Mouse (Mus musculus) right cerebral cortex, postnatal 25 days (tissue): ENCODE measurements around the gene Kcnh7.

Experiments
- DNase-seq: peaks from one replicate; pipeline ENCODE4 v3.0.0; 2022

Kcnh7 gene

DNA sequence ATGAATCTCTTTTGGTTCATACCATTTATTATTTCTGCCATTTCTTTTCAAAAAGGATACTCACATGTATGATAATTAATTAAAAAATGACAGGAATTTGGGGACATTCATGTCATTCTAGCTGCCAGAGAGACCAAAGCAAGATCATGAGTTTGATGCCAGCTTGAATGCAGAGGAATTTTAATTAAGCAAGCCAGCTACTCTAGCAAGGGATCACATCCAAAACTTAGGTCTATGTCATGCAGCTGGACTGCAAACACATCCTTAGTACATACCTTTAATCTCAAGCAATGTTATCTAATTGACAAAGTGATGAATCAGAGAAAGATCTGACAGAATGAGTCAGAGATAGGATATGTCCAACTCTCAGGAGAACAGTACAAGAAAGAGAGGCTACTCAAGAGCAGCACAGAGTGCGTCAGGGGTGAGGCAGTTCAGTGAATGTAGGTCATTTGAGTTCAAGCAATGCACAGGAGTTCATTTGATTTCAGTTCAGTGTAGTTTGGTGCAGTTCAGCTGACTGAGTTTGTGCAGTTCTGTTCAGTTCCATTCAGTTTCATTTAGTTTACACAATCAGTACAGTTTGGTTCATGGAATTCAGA lies 248.7 kb downstream of the Kcnh7 start:
- no peak for DNase-seq

DNA sequence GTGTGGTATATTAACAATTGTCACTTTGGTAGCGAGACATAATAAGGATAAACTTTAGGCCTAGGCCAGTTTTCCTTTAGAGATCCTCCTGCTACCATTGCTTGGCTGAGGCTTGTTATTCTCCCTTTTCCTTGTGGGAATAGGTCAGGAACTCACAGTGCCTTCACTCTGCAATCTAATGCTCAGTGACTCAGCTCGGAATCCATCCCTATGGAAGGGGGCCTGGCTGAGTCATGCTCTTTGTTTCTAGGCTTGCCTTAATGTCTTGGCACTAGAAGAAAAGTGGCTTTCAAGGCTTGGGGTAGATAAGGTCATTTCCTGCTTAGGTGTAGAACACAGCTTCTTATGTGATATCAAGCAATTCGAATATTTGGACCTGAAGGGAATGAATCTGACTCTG lies 255.6 kb downstream of the Kcnh7 start:
- DNase-seq: no peak

DNA sequence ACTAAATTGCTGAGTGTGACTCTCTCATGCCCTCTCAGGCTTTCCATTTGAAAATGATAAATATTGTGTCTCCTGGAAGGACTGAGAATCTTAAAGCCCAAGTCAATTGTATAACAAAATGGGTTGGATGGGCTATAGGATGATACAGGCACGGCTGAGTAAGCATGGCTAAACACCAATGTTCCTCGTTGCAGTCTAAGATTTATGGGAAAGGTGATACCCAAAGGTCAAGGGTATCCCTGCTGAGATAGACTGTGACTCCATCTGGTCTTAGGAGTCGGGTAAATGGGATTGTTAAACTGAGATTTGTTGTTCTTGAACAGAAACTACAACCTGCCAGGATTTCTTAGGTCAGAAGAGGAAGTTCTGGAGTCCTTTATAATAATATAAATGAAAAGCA lies 256.0 kb downstream of the Kcnh7 start:
- no peak for DNase-seq

DNA sequence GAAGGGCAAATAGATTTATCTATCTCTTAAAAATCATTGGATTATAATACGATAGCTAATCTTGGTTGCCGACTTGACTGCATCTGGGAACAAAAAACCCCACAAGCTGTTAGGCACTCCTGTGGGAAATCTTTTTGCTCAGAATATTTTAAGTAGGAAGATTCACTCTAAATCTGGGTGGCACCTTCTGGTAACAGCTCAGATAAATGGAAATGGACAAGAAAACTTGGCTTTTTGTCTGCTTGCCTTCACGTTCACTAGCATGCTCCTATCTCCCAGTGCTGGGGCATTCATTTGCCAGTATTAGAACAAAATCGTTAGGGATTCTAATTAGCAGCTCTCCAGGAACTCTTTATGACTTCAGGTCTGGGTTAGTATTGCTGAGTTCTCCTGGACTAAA lies 260.3 kb downstream of the Kcnh7 start:
- DNase-seq: no peak

DNA sequence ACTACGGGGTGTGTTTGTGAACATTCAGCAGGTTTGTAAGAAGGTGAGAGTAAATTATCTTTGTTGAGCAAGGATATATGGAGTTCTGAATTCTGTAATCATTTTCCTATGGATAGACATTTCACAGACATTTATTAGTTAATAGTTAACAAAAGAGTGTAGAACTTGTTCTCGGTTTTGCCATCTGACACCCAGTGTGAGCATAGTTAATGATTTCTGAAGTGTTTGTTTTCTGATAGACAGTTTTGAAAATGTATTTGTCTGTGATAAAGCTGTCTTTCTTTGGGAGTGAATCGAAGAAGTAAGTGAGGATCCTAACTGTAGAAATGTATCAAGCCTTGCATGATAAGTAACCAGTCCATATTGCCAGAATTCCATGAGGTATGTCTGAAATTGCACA lies 276.4 kb downstream of the Kcnh7 start:
- DNase-seq: no peak

DNA sequence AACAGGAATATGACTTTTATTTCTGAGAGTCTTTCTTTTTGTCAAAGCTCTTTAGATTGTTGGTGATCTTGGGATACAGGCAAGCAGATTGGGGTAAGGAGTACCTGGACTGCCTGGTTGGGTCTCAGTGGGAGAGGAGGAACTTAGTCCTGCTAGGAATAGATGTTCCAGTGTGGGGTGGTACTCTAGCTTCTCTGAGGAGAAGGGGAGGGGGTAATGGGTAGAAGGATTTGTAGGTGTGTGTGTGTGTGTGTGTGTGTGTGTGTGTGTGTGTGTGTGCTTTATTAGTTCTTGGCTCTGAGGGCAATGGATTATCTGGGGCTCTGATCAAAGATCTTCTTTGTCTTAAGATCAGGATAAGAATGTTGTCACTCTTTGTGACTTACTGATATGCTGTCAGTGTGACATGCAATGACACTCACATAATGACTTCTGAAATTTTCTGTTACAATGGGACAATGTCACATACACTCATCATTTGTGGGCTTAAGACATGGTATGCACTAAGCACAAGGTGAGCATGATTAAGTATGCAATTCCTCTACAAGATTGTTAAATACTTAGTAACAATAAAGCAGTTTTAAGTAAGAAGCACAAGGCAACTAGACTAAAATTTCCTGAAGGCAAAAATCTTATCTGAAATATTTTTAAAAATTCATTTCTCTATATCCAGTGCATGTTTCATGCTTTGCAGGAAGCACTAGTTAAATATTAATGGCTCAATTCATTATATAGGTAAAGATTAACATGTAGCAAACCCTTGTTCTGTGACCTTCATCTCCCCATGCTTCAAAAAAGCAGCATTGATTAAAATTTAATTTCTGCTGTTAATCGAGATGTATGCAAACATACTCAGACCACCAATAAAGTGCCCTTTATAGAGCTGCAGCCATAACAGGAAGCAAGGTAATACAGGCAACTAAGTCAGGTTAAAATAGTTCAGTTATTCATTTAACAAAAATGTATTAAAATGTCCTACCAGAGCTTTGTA lies 281.4 kb downstream of the Kcnh7 start:
- no peak for DNase-seq

DNA sequence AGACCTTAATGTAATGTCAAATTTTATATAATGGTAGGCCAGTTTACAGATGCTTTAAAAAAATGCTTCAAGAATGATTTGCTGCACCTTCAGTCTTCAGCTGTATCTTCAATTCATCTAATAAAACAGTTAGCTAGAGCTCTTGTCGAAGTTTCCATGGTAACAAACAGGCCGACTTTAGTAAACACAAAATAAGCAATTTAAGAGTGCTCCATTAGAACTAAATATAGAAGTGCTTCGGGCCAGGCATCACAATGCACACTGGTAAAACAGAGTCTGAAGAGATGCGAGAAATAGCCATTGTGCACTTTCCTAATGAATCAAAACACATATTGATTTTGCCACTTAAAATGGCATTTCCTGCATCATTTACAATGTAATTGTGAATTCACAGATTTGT lies 305.3 kb downstream of the Kcnh7 start:
- DNase-seq: no peak

DNA sequence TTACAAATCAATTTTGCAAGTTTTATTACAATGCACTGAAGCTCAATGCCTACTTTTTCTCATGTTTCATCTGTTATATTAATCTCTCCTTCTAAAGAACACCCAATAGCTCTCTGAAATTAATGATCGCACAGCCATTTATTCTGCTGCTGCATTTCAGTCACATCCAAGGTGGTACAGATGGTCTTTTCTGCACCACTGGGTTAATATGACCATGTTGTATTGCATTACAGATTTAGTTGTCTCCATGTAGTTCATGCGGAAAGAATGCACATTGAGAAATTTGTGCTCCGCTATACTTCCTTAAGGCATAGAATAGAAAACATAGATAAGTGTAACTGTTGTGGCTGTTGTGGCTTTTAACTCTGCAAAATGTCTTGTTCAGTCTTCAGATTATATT lies 328.7 kb downstream of the Kcnh7 start:
- no peak for DNase-seq

DNA sequence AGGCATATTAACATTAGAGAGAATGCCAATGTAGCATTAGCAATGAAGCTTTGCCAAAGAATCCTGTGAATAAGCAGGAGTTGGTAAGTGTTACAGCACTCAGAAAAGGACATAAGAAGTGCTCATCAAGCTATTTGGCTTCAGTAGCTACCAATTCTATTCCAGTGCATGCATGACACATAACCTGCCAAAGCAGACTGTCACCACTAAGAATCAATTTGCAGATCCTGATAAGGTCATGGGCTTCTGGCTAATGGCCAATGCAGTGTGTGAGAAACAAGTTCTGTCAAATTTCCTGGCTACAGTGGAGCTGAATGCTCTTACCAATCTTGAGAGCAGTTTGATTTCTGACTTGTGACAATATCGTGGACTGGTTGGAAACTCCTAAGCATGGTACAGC lies 341.5 kb downstream of the Kcnh7 start:
- no peak for DNase-seq

DNA sequence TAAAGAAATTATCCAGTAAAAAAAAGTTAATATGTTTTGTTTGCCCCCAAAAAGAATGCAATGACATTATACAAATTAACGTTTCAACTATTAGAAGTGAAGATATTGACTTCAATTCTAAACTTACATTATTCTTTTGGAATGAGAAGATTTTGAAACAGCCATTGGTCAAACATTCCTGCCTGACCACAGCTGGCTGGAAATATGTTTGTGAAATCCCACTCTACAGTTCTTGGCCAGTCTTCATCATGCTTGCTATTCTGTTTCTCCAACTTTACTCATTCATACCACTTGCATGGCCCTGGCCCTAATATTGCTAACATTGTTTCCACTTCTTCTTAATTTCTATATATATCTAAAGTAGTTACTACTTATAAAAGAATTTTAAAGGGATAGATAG lies 349.8 kb downstream of the Kcnh7 start:
- DNase-seq: no peak

DNA sequence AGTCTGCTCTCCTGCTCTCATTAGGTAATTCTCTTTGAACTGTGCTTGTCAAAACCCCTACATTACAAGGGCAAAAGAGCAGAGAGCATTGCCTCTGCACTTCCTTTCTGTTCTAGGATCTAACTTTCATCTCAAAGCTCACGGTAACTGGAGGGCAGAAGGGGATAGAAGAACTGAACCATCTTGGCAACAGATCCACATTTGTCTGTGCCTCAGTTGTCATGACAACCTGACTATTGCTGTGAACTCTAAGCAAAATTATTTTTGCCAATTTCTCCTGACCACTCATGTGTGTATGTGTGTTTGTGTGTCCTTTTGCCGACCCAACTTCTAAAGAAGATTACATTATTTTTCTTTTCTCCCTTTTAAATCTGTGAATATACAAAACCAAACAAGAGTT lies 364.9 kb downstream of the Kcnh7 start:
- DNase-seq: no peak

DNA sequence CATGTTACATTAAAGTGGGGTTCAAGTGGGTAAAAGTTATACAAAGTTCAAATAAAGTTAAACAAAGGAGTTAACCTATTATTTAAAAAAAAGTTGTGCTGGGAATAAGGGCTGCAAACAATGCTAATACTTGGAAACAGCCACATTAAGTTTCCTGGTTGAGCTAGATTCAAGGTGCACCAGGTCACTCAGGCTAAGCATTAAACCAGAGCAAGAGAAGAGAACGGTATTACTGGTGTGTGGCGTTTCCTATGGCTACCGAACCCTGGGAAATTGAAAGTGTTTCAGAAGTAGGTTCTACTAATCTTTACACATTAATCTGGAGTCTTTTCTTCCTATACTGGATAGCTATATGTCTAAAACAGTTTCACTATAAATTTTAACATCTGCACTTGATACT lies 368.1 kb downstream of the Kcnh7 start:
- DNase-seq: no peak

DNA sequence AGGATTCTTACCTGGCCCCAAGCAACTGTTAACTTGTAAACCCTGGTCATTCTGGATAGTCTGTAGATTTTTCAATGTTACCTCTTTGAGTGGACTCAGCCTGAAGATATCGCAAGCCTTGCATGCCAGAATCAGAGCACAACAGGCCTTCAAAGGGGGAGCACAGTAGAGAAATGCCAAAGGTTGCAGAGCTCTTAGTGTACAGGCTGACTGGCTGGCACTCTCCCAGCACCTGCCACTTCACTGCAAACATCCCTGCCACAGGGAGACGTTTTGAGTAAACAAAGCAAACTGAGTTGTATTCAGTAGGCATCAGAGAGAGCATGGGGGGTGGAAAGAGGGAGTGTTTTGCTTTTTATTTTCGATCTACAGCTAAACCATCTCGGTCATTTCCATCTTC lies 375.3 kb downstream of the Kcnh7 start:
- no peak for DNase-seq

DNA sequence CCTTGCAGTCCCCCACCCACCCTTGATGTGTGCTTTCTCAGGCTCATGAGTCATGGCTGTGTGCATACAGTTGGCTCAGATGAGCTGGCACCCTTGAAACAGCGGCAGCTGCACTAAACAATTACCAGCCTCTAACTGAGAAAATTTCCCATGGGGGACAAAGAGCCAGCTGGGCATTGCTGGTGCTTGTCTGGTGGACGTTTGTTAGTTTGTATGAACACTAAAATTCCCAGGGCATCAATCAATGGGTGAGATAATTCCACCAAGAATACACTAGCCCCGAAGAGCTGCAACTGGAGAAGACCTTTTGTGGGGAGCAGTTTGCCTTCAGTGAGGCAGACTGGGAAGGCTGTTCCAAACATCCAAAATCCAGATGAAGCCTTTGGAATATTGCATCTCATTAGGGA lies 376.6 kb downstream of the Kcnh7 start:
- peak; percentile 71 for DNase-seq

DNA sequence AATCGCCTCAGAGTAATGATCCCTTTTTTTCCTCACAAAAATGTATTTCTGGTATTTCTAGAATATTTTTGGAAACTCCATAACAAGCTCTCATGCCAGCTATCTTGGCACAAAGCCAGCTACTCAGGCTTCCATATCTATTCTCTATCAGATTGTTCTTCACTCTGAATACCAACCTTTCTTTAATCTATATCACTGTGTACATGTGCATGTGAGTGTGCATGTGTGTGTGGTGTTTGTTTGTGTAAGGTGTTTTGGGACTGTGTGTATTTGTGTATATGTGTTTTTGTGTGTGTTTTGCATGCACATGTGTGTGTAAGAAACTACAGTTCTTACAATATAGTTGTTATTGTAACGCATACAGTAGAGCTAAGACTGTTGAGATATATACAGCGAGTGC lies 377.2 kb downstream of the Kcnh7 start:
- no peak for DNase-seq

DNA sequence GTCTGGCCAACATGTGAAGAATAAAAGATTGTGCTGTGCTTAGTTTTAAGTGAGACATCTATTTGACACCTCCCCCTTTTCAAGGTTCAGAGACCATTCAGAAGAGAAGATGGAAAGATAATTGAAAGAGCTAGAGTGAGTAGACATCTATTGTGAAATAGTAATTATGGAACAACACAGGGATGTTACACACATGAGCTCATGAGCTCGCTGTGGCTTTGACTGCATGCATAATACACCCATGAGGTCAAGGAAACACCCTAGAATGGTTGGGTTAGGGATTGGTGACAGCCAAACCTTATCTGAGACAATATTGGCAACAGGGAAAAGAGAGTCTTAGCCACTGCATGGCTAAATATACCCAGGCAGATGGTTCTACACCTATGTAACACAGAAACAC lies 380.1 kb downstream of the Kcnh7 start:
- DNase-seq: no peak

DNA sequence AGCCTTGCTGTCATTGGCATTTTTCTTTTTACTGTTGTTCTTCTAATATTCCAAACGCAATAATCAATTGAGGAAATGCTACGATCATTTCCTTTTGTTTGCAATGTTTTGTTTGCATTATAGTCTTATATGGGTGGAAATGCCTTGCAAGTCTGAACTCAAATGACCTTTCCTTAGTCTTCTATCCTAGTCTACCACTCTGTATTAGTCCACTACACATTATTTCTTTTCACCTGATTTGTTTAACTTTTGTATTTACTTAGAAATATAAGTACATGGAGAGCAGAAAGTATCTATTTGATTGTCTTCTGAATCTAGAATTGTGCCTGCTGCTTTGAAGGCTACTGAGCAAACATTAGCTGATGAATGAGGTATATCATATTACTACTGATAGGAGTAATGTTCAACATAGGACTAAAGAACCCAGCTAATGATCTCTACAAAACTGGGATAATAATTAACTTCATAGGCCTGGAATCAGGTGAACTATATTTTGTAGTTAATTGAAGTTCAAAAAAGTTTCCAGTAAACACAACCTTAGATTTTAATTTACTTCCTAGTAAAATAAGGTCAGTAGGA lies 399.5 kb downstream of the Kcnh7 start:
- no peak for DNase-seq

DNA sequence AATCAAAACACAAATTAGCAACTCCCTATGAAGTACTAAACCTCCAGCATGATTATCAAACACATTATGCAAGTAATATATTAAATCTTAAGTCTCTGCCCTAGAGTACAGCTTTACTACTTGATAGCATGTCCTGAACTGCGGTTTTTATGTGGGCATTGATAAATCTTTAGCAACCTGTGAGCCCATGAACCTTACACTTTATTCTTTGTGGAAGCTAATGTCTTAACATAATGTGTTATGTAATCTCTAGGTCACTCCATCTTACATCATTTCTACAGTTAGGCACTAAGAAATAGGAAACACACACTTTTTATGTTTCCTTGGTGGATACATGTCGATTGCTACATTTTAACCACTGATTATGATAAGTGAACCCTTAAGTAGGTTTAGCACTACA lies 437.8 kb downstream of the Kcnh7 start:
- no peak for DNase-seq

DNA sequence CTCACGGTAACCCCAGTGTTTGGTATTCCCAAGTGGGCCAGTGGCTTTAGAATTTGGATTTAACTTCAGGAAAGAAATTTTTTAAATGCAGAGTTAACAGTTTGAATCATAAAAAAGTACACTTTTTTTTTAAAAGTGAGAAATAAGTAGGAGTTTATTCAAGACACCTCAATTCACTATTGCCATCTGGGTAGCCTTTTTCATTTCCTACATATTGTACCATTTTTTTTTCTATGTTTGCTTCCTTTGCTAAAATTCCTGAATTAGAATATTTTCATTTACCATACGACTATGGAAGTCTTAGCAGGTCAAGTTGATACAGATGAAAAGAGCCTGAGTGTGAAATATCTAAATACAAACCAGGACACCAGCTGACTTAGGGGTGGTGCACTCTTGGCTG lies 441.0 kb downstream of the Kcnh7 start:
- DNase-seq: no peak

DNA sequence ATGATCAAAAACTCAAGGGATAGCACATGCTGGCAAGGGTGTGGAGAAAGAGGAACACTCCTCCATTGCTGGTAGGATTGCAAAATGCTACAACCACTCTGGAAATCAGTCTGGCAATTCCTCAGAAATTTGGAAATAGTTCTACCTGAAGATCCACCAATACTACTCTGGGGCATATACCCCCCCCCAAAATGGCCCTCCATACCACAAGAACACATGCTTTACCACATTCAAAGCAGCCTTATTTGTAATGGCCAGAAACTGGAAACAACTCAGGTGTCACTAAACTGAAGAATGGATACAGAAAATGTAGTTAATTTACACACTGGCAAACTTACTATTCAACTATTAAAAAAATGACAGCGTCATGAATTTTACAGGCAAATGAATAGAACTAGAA lies 453.4 kb downstream of the Kcnh7 start:
- DNase-seq: no peak

DNA sequence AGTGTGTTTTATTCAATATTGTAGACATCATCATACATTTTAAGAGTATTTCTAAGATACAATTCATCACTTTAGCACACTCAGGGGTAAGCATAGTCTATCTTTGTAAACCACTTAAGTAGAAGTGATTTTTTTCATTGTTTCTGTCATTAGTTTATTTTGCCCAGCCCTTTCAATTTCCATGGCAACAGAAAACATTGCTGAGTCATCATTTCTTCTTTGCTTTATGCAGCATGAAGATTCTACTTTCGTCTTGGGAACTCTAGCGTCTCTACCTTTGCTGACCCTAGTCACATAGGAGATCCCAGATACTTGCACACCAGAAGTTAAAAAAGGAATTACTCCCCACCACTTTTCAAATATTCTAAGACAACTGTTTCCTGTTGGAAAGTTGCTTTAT lies 456.4 kb downstream of the Kcnh7 start:
- no peak for DNase-seq

DNA sequence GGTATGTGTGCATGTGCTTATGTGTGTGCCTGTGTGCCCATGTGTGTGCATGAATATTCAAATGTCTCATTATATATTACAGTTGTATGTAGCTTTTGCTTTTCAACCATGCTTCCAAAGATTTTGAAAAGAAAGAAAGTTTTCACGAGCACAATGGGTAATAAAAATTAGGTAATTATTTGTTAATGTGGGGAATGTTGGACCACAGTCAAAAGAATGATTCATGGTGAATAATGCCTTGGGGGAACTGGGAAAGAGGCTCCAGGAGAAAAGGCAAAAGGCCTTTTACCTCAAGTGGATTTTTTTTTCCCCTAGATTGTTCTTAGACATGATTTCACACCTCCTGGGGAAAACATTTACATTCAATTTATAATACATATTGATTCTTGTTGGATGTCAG lies 458.1 kb downstream of the Kcnh7 start:
- no peak for DNase-seq

DNA sequence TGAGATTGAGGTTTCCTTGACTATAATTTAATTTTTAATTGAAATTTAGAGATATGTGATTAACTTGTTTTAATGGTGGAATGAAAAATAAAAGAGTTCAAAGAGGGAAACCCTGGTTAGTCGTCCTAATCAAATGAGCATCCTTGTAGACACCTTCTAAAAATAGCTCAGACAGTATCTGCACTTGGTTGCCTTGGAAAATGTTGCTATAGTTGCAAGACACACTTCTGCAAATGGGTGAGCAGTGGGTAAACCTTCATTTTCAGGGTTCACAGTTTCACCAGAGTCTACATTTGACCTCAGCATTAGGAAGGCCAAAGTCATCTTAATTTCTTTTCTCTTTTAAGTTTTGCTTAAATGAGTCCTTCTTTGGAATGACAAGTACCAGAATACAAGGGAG lies 465.7 kb downstream of the Kcnh7 start:
- no peak for DNase-seq

DNA sequence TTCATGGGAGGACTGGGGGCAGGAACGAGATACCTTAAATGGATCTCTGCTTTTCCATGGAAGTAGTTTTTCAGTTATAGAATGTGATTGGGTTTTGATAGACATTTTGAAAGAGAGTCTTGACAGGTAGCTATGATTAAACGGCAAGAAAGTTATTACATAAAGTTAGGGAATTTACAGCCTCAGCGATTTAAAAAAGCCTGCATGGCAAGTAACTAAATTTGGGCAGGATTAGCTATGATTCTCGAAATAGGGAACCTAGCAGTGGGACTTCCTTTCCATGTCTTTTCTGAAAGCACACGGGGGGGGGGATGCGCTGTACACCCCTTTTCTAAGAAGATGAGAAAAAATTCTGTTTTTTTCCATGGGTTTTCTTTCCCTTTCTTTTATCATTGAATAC lies 466.8 kb downstream of the Kcnh7 start:
- no peak for DNase-seq
